Mouse (Mus musculus): ENCODE measurements at regions not wholly inside any gene's neighbourhood (a gene's known extent, or its start where the extent isn't known, plus 50 kb on each side); places are given as distances from the start of the nearest gene placed in this dataset.
"Not testable (repeated sequence)": the region's sequence is repeated elsewhere in the genome, so short reads cannot be mapped to it uniquely, and the experiment has no call there.

- in situ Hi-C loops (cut with MboI, MseI), result no loop called here
Measured at GRCm38 (mm10) chr12:28922236-28922635, 170.6 kb downstream of the Eipr1 start.

GRCm38 (mm10) chr12:28925206-28925605 lies 173.6 kb downstream of the Eipr1 start:
- in situ Hi-C loops (cut with MboI, MseI), result no loop called here

- in situ Hi-C loops (cut with MboI, MseI), result no loop called here
Measured at GRCm38 (mm10) chr12:28939936-28940335, 188.3 kb downstream of the Eipr1 start.

GRCm38 (mm10) chr12:28948889-28949288 lies 197.3 kb downstream of the Eipr1 start:
- in situ Hi-C loops (cut with MboI, MseI), result no loop called here

GRCm38 (mm10) chr12:28949307-28949706 lies 197.7 kb downstream of the Eipr1 start:
- in situ Hi-C loops (cut with MboI, MseI), result no loop called here

GRCm38 (mm10) chr12:28957155-28957554 lies 205.6 kb downstream of the Eipr1 start:
- in situ Hi-C loops (cut with MboI, MseI), result no loop called here

GRCm38 (mm10) chr12:28958661-28959060 lies 207.1 kb downstream of the Eipr1 start:
- in situ Hi-C loops (cut with MboI, MseI), result no loop called here

- in situ Hi-C loops (cut with MboI, MseI), result loop anchor here in 1 of 2 experiments (10.0 kb wide), 1 partner anchor 55 kb away; no protein-coding TSS in a partner anchor
Measured at GRCm38 (mm10) chr12:28969671-28970379, 218.2 kb downstream of the Eipr1 start.

GRCm38 (mm10) chr12:28974571-28975041 lies 223.0 kb downstream of the Eipr1 start:
- in situ Hi-C loops (cut with MboI, MseI), result no loop called here

GRCm38 (mm10) chr12:28975249-28975648 lies 223.6 kb downstream of the Eipr1 start:
- in situ Hi-C loops (cut with MboI, MseI), result no loop called here

- in situ Hi-C loops (cut with MboI, MseI), result no loop called here
Measured at GRCm38 (mm10) chr12:28979679-28980078, 228.1 kb downstream of the Eipr1 start.

GRCm38 (mm10) chr12:28986214-28986613 lies 234.6 kb downstream of the Eipr1 start:
- in situ Hi-C loops (cut with MboI, MseI), result no loop called here

- in situ Hi-C loops (cut with MboI, MseI), result no loop called here
Measured at GRCm38 (mm10) chr12:28997474-28998192, 246.0 kb downstream of the Eipr1 start.

- in situ Hi-C loops (cut with MboI, MseI), result no loop called here
Measured at GRCm38 (mm10) chr12:28999963-29000451, 248.4 kb downstream of the Eipr1 start.

- in situ Hi-C loops (cut with MboI, MseI), result no loop called here
Measured at GRCm38 (mm10) chr12:29004504-29004903, 252.9 kb downstream of the Eipr1 start.

- in situ Hi-C loops (cut with MboI, MseI), result no loop called here
Measured at GRCm38 (mm10) chr12:29014601-29015000, 263.0 kb downstream of the Eipr1 start.

- in situ Hi-C loops (cut with MboI, MseI), result no loop called here
Measured at GRCm38 (mm10) chr12:29015200-29015862, 263.7 kb downstream of the Eipr1 start.

- in situ Hi-C loops (cut with MboI, MseI), result loop anchor here in 1 of 2 experiments (10.0 kb wide), 1 partner anchor 56 kb away; no protein-coding TSS in a partner anchor
Measured at GRCm38 (mm10) chr12:29021152-29021551, 269.5 kb downstream of the Eipr1 start.

- in situ Hi-C loops (cut with MboI, MseI), result loop anchor here in 1 of 2 experiments (10.0 kb wide), 1 partner anchor 63 kb away; no protein-coding TSS in a partner anchor
Measured at GRCm38 (mm10) chr12:29028171-29028570, 276.6 kb downstream of the Eipr1 start.

- in situ Hi-C loops (cut with MboI, MseI), result loop anchor here in 1 of 2 experiments (10.0 kb wide), 1 partner anchor 65 kb away; no protein-coding TSS in a partner anchor
Measured at GRCm38 (mm10) chr12:29029461-29029860, 277.9 kb downstream of the Eipr1 start.

GRCm38 (mm10) chr12:29046009-29046408 lies 294.4 kb downstream of the Eipr1 start:
- in situ Hi-C loops (cut with MboI, MseI), result no loop called here

- in situ Hi-C loops (cut with MboI, MseI), result not testable (repeated sequence)
Measured at GRCm38 (mm10) chr12:29048596-29048995, 297.0 kb downstream of the Eipr1 start.
